Mouse (Mus musculus) spleen, adult 2 months (tissue): Measurements from ENCODE around the gene Pfas. TPM values are rescaled to one million over a fixed set of nuclear protein-coding genes. Genes with fewer than 3 reads are reported as not detected.
"Not testable (repeated sequence)": the region's sequence is repeated elsewhere in the genome, so short reads cannot be mapped to it uniquely, and the experiment has no call there.

Experiments used
- DNase-seq, 2 experiments: peaks; one replicate each; pipeline versions ENCODE4 v3.0.0 to v3.0.0-alpha.2; 2012 to 2021; ENCODE audit warnings: low spot score in 2 of 2, low read depth in 1 of 2
- H3K27ac ChIP-seq: fragments of 200-500 bp; 2 replicates; pipeline ENCODE4 v1.5.1; 2012; ENCODE audit warnings: low read length, inconsistent platforms; ENCODE audit not compliant: insufficient read depth
- H3K27me3 ChIP-seq: fragments of 200-500 bp; 2 replicates; pipeline ENCODE4 v1.6.1; 2012; ENCODE audit warnings: mild to moderate bottlenecking, moderate library complexity, low read length, inconsistent platforms; ENCODE audit not compliant: control insufficient read depth, insufficient read depth
- H3K36me3 ChIP-seq: fragments of 200-500 bp; 2 replicates; pipeline ENCODE4 v1.6.1; 2012; ENCODE audit warnings: mild to moderate bottlenecking, low read length, inconsistent platforms; ENCODE audit not compliant: control insufficient read depth, insufficient read depth
- H3K4me1 ChIP-seq: fragments of 200-500 bp; 2 replicates; pipeline ENCODE4 v1.6.1; 2011; ENCODE audit warnings: inconsistent platforms; ENCODE audit not compliant: control insufficient read depth, insufficient read depth, insufficient read length
- H3K4me3 ChIP-seq: fragments of 200-500 bp; 2 replicates; pipeline ENCODE4 v1.5.1; 2011; ENCODE audit warnings: mild to moderate bottlenecking, inconsistent platforms; ENCODE audit not compliant: insufficient read depth, insufficient read length; ENCODE audit errors: extremely low read depth
- CTCF ChIP-seq: fragments of 200-500 bp; IDR thresholded peaks from 2 replicates; pipeline ENCODE4 v1.5.1; 2011; ENCODE audit warnings: mild to moderate bottlenecking, inconsistent platforms; ENCODE audit not compliant: insufficient read depth, insufficient read length, insufficient replicate concordance; ENCODE audit errors: extremely low read depth
- POLR2A ChIP-seq: fragments of 200-500 bp; IDR thresholded peaks from 2 replicates; pipeline ENCODE4 v1.6.1; 2011; ENCODE audit warnings: low read depth, low read length, inconsistent platforms
- WGBS: fragments of 180-500 bp; shearing (Covaris S2); methylation state at CpG from one replicate; pipeline ENCODE4 v1.1.7; 2018; 5-methylcytosine and 5-hydroxymethylcytosine counted together
- polyA plus RNA-seq: library from polyadenylated mRNA; depleted of rRNA; stranded (reverse); fragments of >200 nt; gene quantifications from 2 replicates; pipeline ENCODE4 v1.2.3, GENCODE M21; 2012

Gene Pfas
- polyA plus RNA-seq, 1 experiment: 14.0 TPM

GRCm38 (mm10) chr11:69005193-69005592 lies 3.1 kb downstream of the Pfas start:
- H3K36me3 ChIP-seq: peaks cover 18% of the 10 kb centered on the region
- H3K4me1 ChIP-seq: no peaks in the 10 kb centered on the region
- no peak overlapping the region for H3K27ac ChIP-seq
- TF ChIP-seq CTCF: no peak
- DNase-seq: no peak
- no peaks in the 10 kb centered on the region for H3K27me3 ChIP-seq
- no peak overlapping the region for H3K4me3 ChIP-seq
- 82% methylated on average over 7 of the region's 7 CpGs for WGBS

DNA sequence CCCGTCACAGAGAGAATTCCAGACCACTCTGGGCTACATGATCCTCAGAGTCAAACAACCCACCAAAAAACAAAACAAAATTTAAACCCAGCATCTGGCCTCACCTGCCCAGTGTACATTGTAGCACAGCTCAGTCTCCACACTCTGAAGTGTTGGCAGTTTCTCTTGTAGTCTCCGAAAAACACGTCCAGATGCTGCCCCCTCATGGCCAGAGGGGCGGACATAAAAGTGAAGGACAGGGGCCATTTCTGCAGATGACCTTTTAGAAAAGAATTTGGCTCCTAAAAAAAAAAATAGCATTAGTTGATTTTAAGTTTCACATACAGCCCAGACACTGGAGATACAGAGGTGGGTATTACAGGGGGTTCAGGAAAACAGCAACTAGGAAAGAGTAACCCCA lies 4.7 kb downstream of the Pfas start:
- H3K4me1 ChIP-seq: no peaks in the 10 kb centered on the region
- no peak overlapping the region for H3K27ac ChIP-seq
- no peak overlapping the region for H3K4me3 ChIP-seq
- WGBS: 74% methylated on average over 4 of the region's 4 CpGs
- DNase-seq: no peak
- H3K27me3 ChIP-seq: no peaks in the 10 kb centered on the region
- H3K36me3 ChIP-seq: peaks cover 24% of the 10 kb centered on the region
- TF ChIP-seq CTCF (no peak), POLR2A (no peak)

- not testable (repeated sequence) for DNase-seq, H3K4me1 ChIP-seq, H3K27me3 ChIP-seq, H3K4me3 ChIP-seq, H3K27ac ChIP-seq
- peaks cover 24% of the 10 kb centered on the region for H3K36me3 ChIP-seq
- 97% methylated on average over 4 of the region's 4 CpGs for WGBS
These were observed 5.5 kb downstream of the Pfas start for GRCm38 (mm10) chr11:69002782-69003181.

GRCm38 (mm10) chr11:68997080-68997479 lies 11.2 kb downstream of the Pfas start:
- no peaks in the 10 kb centered on the region for H3K4me1 ChIP-seq
- no peak overlapping the region for H3K27ac ChIP-seq
- peaks cover 31% of the 10 kb centered on the region for H3K36me3 ChIP-seq
- no peaks in the 10 kb centered on the region for H3K27me3 ChIP-seq
- no peak for DNase-seq
- H3K4me3 ChIP-seq: no peak overlapping the region
- TF ChIP-seq CTCF (no peak), POLR2A (no peak)
- 88% methylated on average over 4 of the region's 4 CpGs for WGBS

GRCm38 (mm10) chr11:68994377-68994776 lies 13.9 kb downstream of the Pfas start:
- DNase-seq: no peak
- TF ChIP-seq POLR2A: no peak
- no peak for TF ChIP-seq CTCF
- no peaks in the 10 kb centered on the region for H3K27me3 ChIP-seq
- H3K4me1 ChIP-seq: no peaks in the 10 kb centered on the region
- H3K27ac ChIP-seq: no peak overlapping the region
- 96% methylated on average over 3 of the region's 3 CpGs for WGBS
- H3K4me3 ChIP-seq: no peak overlapping the region
- peaks cover 18% of the 10 kb centered on the region for H3K36me3 ChIP-seq

GRCm38 (mm10) chr11:68993122-68993521 lies 15.1 kb downstream of the Pfas start:
- Histone ChIP-seq H3K4me1 (no peaks in the 10 kb centered on the region), H3K4me3 (no peak overlapping the region), H3K36me3 (peaks cover 20% of the 10 kb centered on the region), H3K27me3 (no peaks in the 10 kb centered on the region), H3K27ac (no peak overlapping the region)
- WGBS: 92% methylated on average over 7 of the region's 7 CpGs
- no peak for DNase-seq
- TF ChIP-seq CTCF (no peak), POLR2A (no peak)

GRCm38 (mm10) chr11:68988341-68988740 lies 19.9 kb downstream of the Pfas start:
- TF ChIP-seq CTCF (no peak), POLR2A (no peak)
- 96% methylated on average over 17 of the region's 17 CpGs for WGBS
- DNase-seq: no peak
- Histone ChIP-seq H3K4me3 (no peak overlapping the region), H3K27ac (no peak overlapping the region), H3K27me3 (no peaks in the 10 kb centered on the region), H3K4me1 (no peaks in the 10 kb centered on the region), H3K36me3 (peaks cover 18% of the 10 kb centered on the region)

DNA sequence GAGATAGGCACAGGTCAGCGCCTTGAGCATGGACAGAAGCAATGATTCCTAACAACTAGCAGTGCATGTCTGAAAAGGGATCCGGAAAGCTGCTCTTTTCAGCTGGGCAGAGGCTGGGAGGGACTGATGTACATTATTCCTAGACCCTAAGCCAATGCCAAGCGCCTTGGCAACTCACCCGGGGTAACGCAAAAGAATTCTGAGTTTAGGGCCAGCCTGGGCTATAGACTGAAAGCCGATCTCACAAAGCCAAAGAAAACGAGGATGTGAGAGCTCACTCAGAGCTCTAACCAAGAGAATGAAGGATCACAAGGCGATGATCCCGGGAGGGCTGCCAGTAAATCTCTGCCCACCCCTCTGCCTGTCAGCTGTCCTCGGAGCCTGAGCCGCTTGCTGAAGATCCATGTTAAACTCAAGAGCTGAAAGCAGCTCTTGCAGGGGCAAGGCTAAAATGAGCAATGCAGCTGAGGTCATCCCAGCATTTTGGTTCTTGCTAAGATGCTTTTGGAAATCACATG lies 20.8 kb downstream of the Pfas start:
- H3K27me3 ChIP-seq: no peaks in the 10 kb centered on the region
- WGBS: 94% methylated on average over 11 of the region's 11 CpGs
- TF ChIP-seq POLR2A: no peak
- TF ChIP-seq CTCF: no peak
- H3K27ac ChIP-seq: no peak overlapping the region
- H3K36me3 ChIP-seq: peaks cover 17% of the 10 kb centered on the region
- no peaks in the 10 kb centered on the region for H3K4me1 ChIP-seq
- no peak overlapping the region for H3K4me3 ChIP-seq
- DNase-seq: no peak
